Mouse (Mus musculus): ENCODE measurements around the gene Slc22a18.

Slc22a18 gene

GRCm38 (mm10) chr7:143473347-143474101 lies at the start of gene Slc22a18:
Gene Slc22a18 (plus strand): TSS chr7:143473736.
- DNase-seq, result peak; percentile 58

- peak; percentile 25 for DNase-seq
These were observed 45.3 kb upstream of the Slc22a18 start for GRCm38 (mm10) chr7:143428142-143428813.

- DNase-seq, result no peak
These were observed 44.6 kb upstream of the Slc22a18 start for GRCm38 (mm10) chr7:143428814-143429499.

- DNase-seq, result no peak
These were observed 40.9 kb upstream of the Slc22a18 start for GRCm38 (mm10) chr7:143432631-143433030.

- peak; percentile 27 for DNase-seq
These were observed 40.2 kb upstream of the Slc22a18 start for GRCm38 (mm10) chr7:143433331-143433730.

- DNase-seq, result no peak
These were observed 36.2 kb upstream of the Slc22a18 start for GRCm38 (mm10) chr7:143437231-143437893.

GRCm38 (mm10) chr7:143437894-143438581 lies 35.5 kb upstream of the Slc22a18 start:
- peak; percentile 54 for DNase-seq

- no peak for DNase-seq
These were observed 34.6 kb upstream of the Slc22a18 start for GRCm38 (mm10) chr7:143438965-143439364.

GRCm38 (mm10) chr7:143444580-143444954 lies 29.0 kb upstream of the Slc22a18 start:
- no peak for DNase-seq

- no peak for DNase-seq
These were observed 28.4 kb upstream of the Slc22a18 start for GRCm38 (mm10) chr7:143444955-143445648.

GRCm38 (mm10) chr7:143445651-143446460 lies 27.7 kb upstream of the Slc22a18 start:
- DNase-seq, result peak; percentile 42

GRCm38 (mm10) chr7:143447130-143447529 lies 26.4 kb upstream of the Slc22a18 start:
- no peak for DNase-seq

- no peak for DNase-seq
These were observed 14.6 kb upstream of the Slc22a18 start for GRCm38 (mm10) chr7:143458963-143459331.

- peak; percentile 70 for DNase-seq
These were observed 14.0 kb upstream of the Slc22a18 start for GRCm38 (mm10) chr7:143459332-143460211.

- DNase-seq, result peak; percentile 40
These were observed 13.2 kb upstream of the Slc22a18 start for GRCm38 (mm10) chr7:143460217-143460834.

- DNase-seq, result peak; percentile 95
These were observed 12.7 kb upstream of the Slc22a18 start, which contains the start of gene Cdkn1c for GRCm38 (mm10) chr7:143460874-143461273. Gene Cdkn1c (minus strand): TSS chr7:143461050.

GRCm38 (mm10) chr7:143461294-143461870 lies 12.2 kb upstream of the Slc22a18 start:
- no peak for DNase-seq

- no peak for DNase-seq
These were observed 11.6 kb upstream of the Slc22a18 start for GRCm38 (mm10) chr7:143461920-143462319.

GRCm38 (mm10) chr7:143462516-143462915 lies 11.0 kb upstream of the Slc22a18 start:
- no peak for DNase-seq
